Mouse (Mus musculus): ENCODE results near the gene Rpl11.
A peak's percentile ranks its signal among the peaks of the same experiment; 100 is the strongest.
"Not testable (repeated sequence)": the region's sequence is repeated elsewhere in the genome, so short reads cannot be mapped to it uniquely, and the experiment has no call there.

The Rpl11 gene

GRCm38 (mm10) chr4:136053247-136053596, at the start of gene Rpl11:
TSS of gene Rpl11 (minus strand) at chr4:136053428.
- DNase-seq: peak; percentile 82

GRCm38 (mm10) chr4:136101753-136102152, 48.5 kb upstream of the Rpl11 start:
- DNase-seq: not testable (repeated sequence)

- no peak for DNase-seq
These were observed 47.3 kb upstream of the Rpl11 start for GRCm38 (mm10) chr4:136100396-136101070.

GRCm38 (mm10) chr4:136098446-136098845, 45.2 kb upstream of the Rpl11 start:
- no peak for DNase-seq

- DNase-seq: no peak
These were observed 43.4 kb upstream of the Rpl11 start for GRCm38 (mm10) chr4:136096446-136097113.

GRCm38 (mm10) chr4:136095490-136096105, 42.4 kb upstream of the Rpl11 start:
- DNase-seq: no peak

GRCm38 (mm10) chr4:136094519-136095219, 41.4 kb upstream of the Rpl11 start:
- DNase-seq: peak; percentile 41

- no peak for DNase-seq
These were observed 39.3 kb upstream of the Rpl11 start for GRCm38 (mm10) chr4:136092498-136092897.

GRCm38 (mm10) chr4:136091346-136091745, 38.1 kb upstream of the Rpl11 start:
- no peak for DNase-seq

- DNase-seq: no peak
These were observed 36.7 kb upstream of the Rpl11 start for GRCm38 (mm10) chr4:136089748-136090583.

- DNase-seq: no peak
These were observed 35.9 kb upstream of the Rpl11 start for GRCm38 (mm10) chr4:136088971-136089747.

GRCm38 (mm10) chr4:136088364-136088763, 35.1 kb upstream of the Rpl11 start:
- no peak for DNase-seq

GRCm38 (mm10) chr4:136087261-136087660, 34.0 kb upstream of the Rpl11 start:
- DNase-seq: no peak

- no peak for DNase-seq
These were observed 31.6 kb upstream of the Rpl11 start for GRCm38 (mm10) chr4:136084840-136085239.

GRCm38 (mm10) chr4:136083269-136084105, 30.3 kb upstream of the Rpl11 start:
- no peak for DNase-seq

GRCm38 (mm10) chr4:136081729-136082128, 28.5 kb upstream of the Rpl11 start:
- no peak for DNase-seq

- DNase-seq: no peak
These were observed 25.4 kb upstream of the Rpl11 start for GRCm38 (mm10) chr4:136078649-136079048.

GRCm38 (mm10) chr4:136076776-136077538, 23.7 kb upstream of the Rpl11 start:
- DNase-seq: no peak

- peak; percentile 76 for DNase-seq
These were observed 18.0 kb upstream of the Rpl11 start for GRCm38 (mm10) chr4:136071178-136071714.

GRCm38 (mm10) chr4:136070592-136070991, 17.4 kb upstream of the Rpl11 start:
- DNase-seq: no peak

Data from right cerebral cortex, postnatal 4 days (tissue).